Mouse (Mus musculus) layer of hippocampus, postnatal 25 days (tissue): ENCODE results near the gene Etl4. TPM values are rescaled to one million over a fixed set of nuclear protein-coding genes. Genes with fewer than 3 reads are reported as not detected.

Source experiments
- DNase-seq, 2 experiments: peaks; one replicate each; pipeline ENCODE4 v3.0.0; 2022; ENCODE audit warnings: mixed read lengths in 2 of 2, low spot score in 1 of 2; ENCODE audit errors: extremely low spot score in 1 of 2
- total RNA-seq, 2 experiments: library from RNA; stranded (reverse); gene quantifications; 2 replicates each; pipeline ENCODE4 v1.2.3; 2021

Gene Etl4
- total RNA-seq, 2 experiments from 2014 or later = 67.0 to 77.8 TPM

DNA sequence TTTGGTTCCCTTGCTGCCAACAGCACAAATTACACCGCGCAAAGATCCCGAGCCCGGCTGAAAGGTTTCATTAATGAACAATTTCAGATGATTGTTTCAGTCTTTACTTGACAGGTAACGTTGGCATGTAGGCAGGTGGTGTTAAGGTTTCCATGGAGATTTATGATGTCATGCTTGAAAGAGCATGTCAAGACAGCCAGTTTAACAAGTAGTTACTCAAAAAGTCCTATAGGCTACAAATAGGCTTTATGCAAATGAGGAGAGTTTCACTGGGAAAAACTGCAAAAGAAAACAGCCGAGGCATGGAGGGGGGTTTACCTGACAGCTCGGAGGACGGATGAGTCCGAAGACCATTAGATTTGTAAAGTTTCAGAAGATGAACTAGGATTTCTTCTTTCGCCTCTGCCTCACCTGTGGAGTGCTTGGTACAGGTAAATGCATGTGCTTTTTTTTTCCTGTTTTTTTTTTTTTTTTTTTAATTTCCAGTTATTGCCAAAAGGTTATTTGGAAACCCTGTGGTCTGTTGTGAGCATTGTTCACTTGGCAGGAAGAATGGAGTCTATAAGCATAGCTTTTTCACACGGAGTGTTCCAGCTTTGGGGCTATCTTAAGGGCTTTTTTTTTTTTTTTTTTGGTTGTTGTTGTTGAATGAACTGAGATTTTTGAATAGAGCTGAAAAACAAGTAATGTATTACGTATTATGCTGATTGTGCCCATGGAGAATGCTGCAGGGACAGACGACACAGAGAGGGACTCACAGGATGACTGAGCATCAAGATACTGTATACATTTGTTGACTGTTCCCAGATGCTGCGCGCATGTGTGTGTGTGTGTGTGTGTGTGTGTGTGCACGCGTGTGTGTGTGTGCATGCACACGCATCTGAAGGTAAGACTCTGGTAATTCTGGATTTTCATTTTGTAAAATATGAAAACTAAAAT lies 638.4 kb downstream of the Etl4 start:
- no peak for DNase-seq

DNA sequence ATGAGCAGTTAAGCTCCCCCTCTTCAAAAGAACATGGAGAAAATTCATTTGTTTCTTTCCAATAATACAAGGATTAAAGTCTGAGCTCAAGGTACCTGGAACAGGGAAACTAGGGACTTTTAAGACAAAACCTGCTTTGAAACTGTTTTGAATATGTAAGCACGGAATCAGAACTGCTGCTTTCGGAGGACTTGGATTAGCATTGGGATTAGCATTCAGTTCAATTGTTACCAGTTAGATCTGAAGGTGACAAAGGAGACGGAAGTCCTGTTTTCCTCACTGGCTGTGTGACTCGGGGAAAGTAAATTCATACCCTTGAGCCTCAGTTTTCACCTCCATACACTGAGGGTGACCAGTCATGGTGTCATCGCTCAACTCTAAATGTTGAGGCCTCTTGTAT lies 639.5 kb downstream of the Etl4 start:
- DNase-seq = no peak

DNA sequence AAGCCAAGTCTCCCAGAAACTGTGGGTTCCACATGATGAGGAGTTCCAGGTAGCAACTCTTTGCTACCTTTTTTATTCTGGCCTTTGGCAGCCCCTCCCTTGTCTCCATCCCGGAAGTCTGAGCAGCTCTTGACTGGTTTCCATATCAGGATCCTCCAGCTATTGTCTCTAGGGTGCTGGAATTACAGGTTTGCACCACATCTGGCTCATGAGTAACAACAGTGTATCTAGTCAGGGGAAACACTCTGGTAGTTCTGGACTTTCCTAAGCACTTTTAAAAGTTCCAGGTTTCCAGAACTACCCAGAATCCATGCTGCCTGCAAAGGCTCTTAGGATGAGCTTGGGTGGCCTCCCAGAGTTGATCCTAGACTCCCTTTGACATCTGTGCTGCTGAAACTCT lies 640.4 kb downstream of the Etl4 start:
- no peak for DNase-seq

DNA sequence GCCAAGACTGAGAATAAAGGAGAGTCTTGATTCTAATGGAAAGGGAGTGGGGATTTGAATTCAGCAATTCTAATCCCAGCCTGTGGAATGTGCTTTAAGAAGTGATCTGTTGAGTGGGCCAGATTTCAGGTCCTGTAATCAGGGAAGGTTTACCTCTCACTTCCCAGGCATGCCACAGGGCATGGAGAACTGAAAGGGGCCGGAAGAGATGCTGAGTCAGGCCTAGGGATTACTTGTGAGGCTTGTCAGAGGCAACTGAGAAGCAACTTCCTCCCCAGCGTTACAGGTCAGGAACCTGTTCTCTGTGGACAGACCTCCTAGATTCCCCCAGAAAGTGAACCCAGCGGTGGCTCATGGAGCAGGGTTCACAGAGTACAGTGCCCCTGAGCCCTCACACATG lies 646.1 kb downstream of the Etl4 start:
- no peak for DNase-seq

DNA sequence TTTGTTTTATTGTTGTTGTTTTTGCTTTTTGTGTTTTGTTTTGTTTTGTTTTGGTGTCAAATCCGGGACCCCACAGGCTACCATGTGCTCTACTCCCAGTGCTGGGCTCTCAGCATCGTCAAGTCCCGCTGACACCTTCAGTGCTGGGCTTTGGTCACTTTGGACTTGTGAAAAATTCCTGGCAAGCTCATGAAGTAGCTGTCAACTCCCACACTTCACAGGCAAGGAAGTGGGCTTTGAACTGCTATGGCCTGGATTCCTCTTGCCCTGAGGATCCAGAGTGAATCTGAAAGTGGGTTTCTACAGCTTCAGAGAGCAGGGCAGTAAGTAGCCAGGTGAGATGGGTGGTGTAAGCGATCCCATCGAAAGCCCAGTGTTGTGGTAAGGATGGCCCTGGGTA lies 649.5 kb downstream of the Etl4 start:
- DNase-seq = no peak

DNA sequence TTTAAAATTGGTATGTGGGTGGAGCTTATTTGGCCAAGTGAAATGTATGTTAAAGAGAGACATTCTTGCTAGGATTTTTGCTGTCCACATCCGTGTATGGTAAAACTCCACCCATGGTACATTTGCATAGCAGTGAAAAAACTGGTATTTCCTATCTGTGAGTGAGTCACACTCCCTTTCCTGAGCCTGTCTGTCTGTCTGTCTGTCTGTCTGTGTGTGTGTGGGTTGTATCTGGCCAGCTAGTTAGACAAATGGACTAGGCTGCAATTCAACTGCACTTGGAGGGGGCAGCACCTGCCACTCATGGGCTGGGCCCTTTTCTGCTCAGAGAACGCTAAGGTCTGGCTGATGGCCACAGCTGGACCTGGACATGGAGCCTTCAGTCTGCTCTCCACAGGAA lies 650.1 kb downstream of the Etl4 start:
- no peak for DNase-seq

DNA sequence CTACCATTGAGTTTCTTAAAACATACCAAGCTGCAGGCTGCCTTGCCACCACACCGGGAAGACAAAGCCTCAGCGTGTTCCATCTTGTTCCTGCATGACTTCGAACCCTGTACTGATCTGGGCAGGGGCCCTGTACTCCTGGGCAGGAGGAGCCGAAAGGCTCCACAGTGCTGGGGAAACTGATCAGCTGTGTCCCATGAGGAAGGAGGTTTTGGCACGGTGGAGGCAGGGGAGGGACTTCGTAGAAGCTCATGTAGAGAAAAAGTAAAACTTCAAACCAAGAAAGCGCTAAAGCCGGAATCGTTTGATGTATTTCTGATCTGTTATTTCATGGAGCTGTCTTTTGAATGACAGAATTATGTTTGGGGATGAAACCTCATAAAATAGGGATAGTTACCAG lies 651.0 kb downstream of the Etl4 start:
- DNase-seq = no peak

DNA sequence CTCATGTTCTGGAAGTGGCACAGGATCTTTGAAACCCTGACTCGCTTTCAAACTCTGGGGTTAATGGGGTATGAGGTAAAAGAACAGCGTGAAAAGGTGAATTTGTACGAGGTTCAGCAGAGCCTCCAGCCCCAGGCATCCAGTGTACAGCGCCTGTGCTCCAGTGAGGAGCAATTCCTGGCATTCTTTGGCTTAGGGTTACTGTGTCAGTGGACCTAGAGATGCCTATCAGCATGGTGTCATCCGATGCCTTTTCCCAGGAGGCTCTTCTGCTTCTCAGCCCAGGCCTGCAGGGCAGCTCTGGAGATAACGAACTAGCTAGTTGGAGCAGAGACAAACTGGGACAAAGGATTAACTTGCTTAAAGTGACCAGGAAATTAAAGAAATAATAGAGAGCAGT lies 653.5 kb downstream of the Etl4 start:
- no peak for DNase-seq

DNA sequence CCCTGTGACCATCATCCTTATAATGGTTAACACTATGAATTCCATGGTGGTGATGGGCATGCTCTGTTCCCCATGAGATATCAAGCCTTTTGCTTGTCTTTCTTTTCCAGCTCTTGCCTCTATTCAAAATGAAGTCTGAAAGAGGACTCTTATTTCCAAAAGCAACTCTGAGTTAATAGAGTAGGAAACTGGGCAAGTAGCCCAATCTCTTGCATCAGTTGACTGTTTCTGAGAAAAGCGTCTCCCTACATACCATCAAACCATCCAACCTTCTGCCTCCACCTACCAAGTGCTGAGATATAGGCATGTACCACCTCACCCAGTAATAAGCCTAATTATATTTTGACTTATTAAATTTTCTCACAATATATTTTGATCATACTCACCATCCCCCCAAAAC lies 658.9 kb downstream of the Etl4 start:
- no peak for DNase-seq

DNA sequence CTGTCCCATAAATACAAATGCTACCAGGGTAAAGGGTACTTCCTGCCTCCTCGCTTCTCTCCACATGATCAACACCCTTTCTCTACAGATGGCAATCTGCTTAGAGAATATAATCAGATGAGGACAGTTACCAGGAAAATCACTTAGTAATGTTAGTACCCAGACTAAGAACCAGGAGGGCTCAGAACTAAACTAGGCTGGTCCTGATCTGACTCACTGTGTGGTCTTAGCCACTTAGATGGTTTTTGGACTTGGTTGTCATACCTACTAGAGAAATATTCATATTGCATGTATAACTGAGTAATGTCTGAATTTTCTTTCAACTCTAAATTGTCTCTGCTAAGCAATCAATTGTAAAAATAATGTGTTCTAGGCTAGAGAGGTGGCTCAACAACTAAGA lies 662.4 kb downstream of the Etl4 start:
- DNase-seq = no peak

DNA sequence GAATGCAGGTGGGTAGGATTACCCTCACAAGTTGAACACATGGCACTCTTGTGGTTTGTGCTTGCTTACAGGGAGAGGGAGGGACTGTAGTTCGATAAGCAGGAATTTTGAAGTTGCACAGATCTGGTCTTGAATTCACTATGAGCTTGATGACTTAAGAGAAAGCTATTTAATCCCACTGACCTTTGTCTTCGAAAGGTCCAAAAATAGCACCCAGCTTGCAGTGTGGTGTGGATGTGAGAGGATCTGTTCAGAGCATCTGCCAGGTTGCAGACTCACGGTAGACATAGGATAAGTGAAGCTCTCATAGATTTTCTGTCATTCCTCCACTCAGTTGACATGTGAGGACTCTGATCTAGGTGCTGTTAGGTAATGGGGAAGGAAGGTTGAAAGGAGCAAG lies 670.8 kb downstream of the Etl4 start:
- no peak for DNase-seq

DNA sequence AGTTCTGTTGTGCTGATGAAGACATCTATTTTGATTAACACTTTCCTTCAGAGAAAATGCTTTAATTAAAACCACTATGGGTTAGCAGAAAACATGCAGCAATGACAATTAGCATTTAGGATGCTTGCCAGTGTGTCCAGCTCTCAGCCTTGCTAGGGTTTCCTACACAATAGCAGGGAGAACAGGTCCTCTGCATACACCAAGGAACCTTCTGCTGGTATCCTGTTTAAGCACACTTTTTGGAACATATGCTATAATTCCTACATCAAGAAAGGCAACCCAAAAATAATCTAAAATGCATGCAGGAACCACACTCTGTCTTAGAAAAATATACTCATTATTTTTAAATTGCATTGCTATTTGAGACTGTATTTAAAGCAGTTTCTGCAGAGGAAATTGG lies 673.5 kb downstream of the Etl4 start:
- no peak for DNase-seq

DNA sequence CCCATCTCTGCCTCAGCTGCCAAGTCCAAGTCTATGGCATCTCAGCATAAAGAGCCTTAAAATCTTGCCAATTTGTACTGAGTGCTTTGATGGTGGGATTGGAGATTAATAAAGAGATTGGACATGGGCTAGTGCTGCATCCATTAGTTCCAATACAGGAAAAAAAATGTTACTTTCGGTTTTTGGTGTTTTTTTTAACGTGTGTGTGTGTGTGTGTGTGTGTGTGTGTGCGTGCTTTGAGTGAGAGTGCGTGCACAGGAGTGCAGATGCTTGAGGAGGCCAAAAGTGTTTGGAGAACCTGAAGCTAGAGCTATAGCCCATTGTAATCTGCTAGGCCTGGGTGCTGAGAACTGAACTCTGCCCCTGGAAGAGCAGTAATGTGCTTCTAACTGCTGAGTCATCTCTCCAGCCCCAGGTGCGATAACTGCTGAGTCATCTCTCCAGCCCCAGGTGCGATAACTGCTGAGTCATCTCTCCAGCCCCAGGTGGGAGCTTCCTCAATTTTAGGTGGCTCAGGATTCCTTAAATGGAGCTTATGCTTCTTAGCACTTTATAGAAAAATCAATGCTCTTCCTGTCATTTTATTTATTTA lies 674.1 kb downstream of the Etl4 start:
- DNase-seq = no peak

DNA sequence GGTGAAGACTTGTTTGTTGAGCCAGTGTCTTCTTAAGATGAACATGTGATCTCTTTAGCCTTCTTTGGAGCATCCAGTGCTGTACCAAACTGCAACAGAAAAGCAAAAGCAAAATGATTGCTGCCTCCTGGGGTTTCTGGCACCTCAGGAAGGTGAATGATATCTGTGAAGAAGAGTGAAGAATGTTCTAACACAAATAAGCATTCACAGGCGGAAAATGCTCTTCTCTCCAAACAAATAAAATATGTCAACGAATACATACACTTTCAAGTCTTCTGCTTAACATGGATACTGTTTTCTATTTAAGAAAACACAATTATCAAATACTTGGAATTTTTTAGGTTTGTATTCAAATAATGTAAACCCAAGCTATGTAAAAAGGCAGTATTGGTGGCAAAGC lies 678.3 kb downstream of the Etl4 start:
- no peak for DNase-seq

DNA sequence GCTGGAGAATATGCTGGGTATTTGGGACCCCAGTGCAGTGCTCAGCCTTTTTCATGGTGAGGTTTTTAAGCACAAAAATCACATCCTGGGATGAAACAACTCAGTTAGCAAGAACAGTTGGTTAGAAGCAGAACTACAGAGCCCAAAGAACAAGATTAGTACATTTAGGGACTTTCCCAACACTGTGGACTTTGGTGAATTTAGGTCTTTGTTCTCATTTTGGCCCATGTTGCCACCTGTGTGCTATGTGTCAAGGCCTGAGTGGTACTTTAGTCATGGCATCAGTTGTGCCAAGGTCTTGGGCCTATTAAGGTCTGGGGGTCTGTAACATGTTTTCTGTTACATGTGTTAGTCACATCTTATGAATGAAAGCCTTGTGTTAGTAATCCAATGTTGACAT lies 679.1 kb downstream of the Etl4 start:
- DNase-seq = no peak

DNA sequence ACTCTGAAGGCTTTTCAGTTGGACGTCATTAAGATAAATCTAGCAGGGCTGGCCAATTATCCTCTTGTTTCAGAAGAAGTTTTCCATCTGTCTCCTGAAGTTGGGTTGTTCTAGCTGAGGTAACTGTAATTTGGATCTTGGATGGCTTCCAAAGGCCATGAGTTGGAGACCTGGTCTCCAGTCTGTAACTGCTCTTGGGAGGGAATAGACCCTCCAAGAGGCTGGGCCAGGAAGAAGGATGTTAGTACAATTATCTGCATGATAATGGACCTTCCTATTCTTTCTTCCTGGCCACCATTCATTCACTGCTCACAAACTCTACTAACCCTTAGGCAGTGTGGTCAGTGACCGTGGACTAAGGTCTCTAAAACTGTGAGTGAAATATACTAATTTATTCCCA lies 684.5 kb downstream of the Etl4 start:
- DNase-seq = no peak

DNA sequence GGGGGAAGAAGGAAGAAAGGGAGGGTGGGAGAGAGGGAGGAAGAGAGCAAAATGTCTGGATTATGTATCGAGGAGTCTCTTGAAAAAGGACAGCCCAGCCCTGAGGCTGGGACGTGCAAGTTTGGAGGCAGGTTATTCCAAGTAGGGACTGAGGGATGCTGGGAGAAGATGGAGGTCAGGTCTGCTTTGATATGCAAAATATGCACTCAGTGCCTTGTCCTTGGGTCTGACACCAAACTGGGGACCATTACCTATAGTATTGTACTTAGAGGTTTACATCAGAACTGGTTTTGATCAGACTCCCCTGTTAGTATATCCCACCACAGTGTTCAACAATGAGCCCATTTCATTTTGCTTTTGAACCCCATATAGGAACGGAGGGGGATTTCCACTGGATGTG lies 685.4 kb downstream of the Etl4 start:
- no peak for DNase-seq

DNA sequence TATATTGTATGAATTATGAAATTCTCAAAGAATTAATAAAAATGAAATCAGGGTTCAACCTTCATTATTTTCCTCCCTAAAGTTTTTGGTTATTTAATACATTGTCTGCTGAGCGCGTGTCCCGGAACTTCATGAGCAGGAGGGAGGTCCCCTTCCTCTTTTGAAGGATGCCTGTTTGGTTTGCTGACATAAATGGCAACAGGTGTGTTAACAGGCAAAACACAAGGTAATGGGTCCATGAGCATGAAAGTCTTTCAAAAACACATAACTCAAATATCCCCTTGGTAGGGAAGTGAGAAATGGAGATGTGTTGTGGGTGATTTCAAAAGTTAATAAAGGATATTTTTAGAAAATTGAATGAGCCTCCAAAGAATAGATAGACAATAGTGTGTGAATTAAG lies 687.0 kb downstream of the Etl4 start:
- DNase-seq = no peak

DNA sequence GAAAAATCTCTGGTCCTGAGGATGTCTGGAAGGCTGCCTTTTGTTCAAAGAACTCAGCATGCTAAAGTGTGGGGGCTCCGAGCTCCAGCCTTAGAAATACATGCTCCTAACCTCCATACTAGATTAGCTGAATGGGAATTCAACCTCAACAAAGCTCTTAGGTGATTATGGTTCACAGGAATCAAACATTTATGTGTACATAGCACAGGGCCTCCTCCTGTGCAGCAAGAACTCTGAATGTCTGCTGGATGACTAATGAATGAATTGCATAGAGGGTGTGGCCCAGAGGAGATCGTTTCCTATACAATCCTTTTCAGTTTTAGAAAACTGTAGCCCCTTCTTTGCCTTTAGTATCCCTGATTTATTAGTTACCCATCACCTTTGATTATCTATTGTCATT lies 687.6 kb downstream of the Etl4 start:
- DNase-seq = no peak

DNA sequence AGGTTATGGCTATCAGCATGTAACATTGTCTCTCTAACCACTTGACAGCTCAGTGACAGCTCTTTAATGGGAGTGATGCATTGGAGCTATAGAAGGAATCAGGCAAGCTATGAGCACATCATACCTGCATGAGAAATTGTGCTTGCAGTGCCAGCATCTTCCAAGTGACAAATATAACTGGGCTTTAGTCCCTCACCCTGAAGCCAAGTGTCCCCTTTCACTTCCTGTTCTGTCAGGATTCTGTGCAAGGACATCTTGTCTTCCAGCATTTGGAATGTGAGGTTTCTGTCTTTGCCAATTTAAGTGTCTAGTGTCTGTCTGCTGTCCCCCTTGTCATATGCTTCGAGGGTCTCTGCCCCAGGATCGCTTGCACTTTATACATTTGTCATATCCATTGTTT lies 693.1 kb downstream of the Etl4 start:
- DNase-seq = no peak

DNA sequence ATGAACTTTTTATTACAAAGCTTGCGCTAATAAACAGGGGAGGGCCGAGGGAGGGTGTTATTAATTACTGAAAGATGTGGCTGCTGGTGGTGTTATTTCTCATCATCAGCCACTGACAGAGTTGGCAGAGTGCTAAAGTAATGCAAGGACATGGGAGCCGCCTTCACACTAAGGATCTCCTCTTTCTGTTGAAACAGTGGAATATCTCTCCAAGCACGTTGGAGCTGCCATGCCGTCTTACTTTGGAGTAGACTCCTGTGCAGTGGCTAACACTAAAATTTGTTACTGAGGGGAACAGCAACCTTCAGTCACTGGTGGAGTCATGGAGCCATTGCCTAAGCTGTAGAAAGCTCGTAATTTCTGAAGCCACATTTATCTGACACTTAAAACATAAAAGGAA lies 694.0 kb downstream of the Etl4 start:
- no peak for DNase-seq

DNA sequence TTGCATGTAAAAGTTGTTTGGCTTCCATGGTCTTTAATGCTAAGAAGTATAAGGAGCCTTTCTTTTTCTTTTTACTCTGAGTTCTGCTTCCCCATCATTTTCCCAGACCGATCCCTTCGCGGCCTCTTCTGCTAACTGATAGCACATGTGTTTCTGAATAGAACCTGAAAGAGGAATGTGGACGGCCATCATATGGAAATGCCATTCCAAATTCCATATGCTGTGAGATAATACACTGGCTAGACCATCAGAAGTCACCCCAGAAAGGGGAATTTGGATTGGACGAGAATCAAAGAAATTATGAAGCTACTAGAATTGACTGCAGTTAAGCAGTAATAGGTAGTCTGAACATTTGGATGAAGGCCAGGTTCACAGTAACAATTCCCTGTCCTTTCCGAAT lies 694.4 kb downstream of the Etl4 start:
- DNase-seq = no peak
